Mouse (Mus musculus) heart, postnatal 0 days (tissue): ENCODE measurements around the gene C3ar1. TPM values are rescaled to one million over a fixed set of nuclear protein-coding genes. Genes with fewer than 3 reads are reported as not detected.

ENCODE experiments used
- ATAC-seq: fragments of 200-750 bp; cut with Nextera tagmentation; 2 replicates; pipeline ENCODE4 v1.8.0; 2017; ENCODE audit warnings: low read depth, moderate number of reproducible peaks, moderate library complexity; ENCODE audit not compliant: insufficient read depth
- DNase-seq: peaks from one replicate; pipeline ENCODE4 v3.0.0-alpha.2; 2016; ENCODE audit warnings: low spot score
- H3K27ac ChIP-seq: fragments of 300-500 bp; sonication (generic); 2 replicates; pipeline ENCODE4 v1.5.1; 2014; ENCODE audit warnings: low read depth, mild to moderate bottlenecking
- H3K27me3 ChIP-seq: fragments of 300-500 bp; sonication (generic); 2 replicates; pipeline ENCODE4 v1.6.1; 2014; ENCODE audit warnings: low read length, mixed read lengths; ENCODE audit not compliant: control insufficient read depth, insufficient read depth
- H3K36me3 ChIP-seq: fragments of 300-500 bp; sonication (generic); replicated peaks from 2 replicates; pipeline ENCODE4 v1.6.1; 2014; ENCODE audit warnings: low read length, mixed read lengths; ENCODE audit not compliant: control insufficient read depth, insufficient read depth
- H3K4me1 ChIP-seq: fragments of 300-500 bp; sonication (generic); 2 replicates; pipeline ENCODE4 v1.6.1; 2014; ENCODE audit warnings: antibody characterized with exemption; ENCODE audit not compliant: control insufficient read depth, insufficient read depth
- H3K4me2 ChIP-seq: fragments of 300-500 bp; sonication (generic); 2 replicates; pipeline ENCODE4 v1.6.1; 2014; ENCODE audit warnings: low read depth, mild to moderate bottlenecking, low read length, moderate library complexity
- H3K4me3 ChIP-seq: fragments of 300-500 bp; sonication (generic); 2 replicates; pipeline ENCODE4 v1.5.1; 2014; ENCODE audit warnings: low read depth, low read length
- H3K9ac ChIP-seq: fragments of 300-500 bp; sonication (generic); replicated peaks from 2 replicates; pipeline ENCODE4 v1.6.1; 2014; ENCODE audit warnings: low read depth, low read length, mixed read lengths
- H3K9me3 ChIP-seq: fragments of 300-500 bp; sonication (generic); replicated peaks from 2 replicates; pipeline ENCODE4 v1.6.1; 2016; ENCODE audit warnings: low read length; ENCODE audit not compliant: control insufficient read depth
- CTCF ChIP-seq: IDR thresholded peaks from 2 replicates; pipeline ENCODE4 v1.5.1; 2016; ENCODE audit warnings: antibody characterized with exemption, control low read depth, low read depth
- EP300 ChIP-seq: IDR thresholded peaks from 2 replicates; pipeline ENCODE4 v1.6.1; 2016; ENCODE audit warnings: antibody characterized with exemption, low read depth
- WGBS: fragments of 180-500 bp; shearing (Covaris S2); extraction: QIAGEN DNeasy Blood & Tissue Kit; methylation state at CpG from one replicate; pipeline ENCODE4 v1.1.7; 2014; 5-methylcytosine and 5-hydroxymethylcytosine counted together
- polyA plus RNA-seq: library from polyadenylated mRNA; unstranded; fragments of >200 nt; fragmentation: Nextera tagmentation; extraction: Ambion mirVana; gene quantifications from 2 replicates; pipeline ENCODE4 v1.2.1, GENCODE M21; 2015
- total RNA-seq: library from RNA; depleted of rRNA; stranded (reverse); fragments of >200 nt; gene quantifications from 2 replicates; pipeline ENCODE4 v1.2.3, GENCODE M21; 2014; ENCODE audit warnings: low replicate concordance

C3ar1 gene
- total and polyA plus RNA-seq, 2 experiments from 2014 or later, result 2.3 to 2.9 TPM

- H3K4me2 ChIP-seq, result peak overlapping the region; percentile 72
- H3K36me3 ChIP-seq, result peaks cover 30% of the 10 kb centered on the region
- no peak for TF ChIP-seq EP300
- TF ChIP-seq CTCF, result no peak
- peaks cover 42% of the 10 kb centered on the region for H3K4me1 ChIP-seq
- DNase-seq (peak; percentile 91), ATAC-seq (peak; percentile 92)
- WGBS, result 2% methylated on average over 28 of the region's 29 CpGs
- peak overlapping the region; percentile 47 for H3K9ac ChIP-seq
- no peaks in the 10 kb centered on the region for H3K9me3 ChIP-seq
- peak overlapping the region; percentile 44 for H3K4me3 ChIP-seq
- peak overlapping the region; percentile 83 for H3K27ac ChIP-seq
- no peaks in the 10 kb centered on the region for H3K27me3 ChIP-seq
Measured at GRCm38 (mm10) chr6:122825923-122826742, 29.8 kb downstream of the C3ar1 start.

DNA sequence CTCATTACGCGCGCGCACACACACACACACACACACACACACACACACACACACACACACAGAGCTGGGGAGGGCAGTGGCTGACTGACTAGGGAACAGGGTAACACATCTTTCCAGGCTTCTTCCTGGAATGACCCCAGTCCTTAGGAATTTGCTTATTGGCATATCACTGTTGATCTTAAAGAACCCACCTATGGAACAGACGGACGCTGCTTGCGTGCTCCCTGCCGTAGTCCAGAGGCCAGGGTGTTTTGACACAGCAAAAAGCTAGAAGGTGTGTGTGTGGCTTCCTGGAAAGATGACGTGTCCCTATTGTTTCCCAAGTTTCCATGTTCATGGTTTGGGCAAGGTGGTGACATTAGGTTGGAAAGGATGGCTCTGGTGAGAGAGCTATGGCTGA, 30.8 kb downstream of the C3ar1 start:
- no peaks in the 10 kb centered on the region for H3K9me3 ChIP-seq
- H3K4me3 ChIP-seq, result no peak overlapping the region
- H3K27me3 ChIP-seq, result no peaks in the 10 kb centered on the region
- no peak for DNase-seq
- TF ChIP-seq EP300 (no peak), CTCF (no peak)
- ATAC-seq, result no peak
- H3K4me2 ChIP-seq, result peak overlapping the region; percentile 72; the same call in 1 of the 2 replicates
- peak overlapping the region; percentile 83 for H3K27ac ChIP-seq
- H3K36me3 ChIP-seq, result peaks cover 21% of the 10 kb centered on the region
- H3K9ac ChIP-seq, result no peak overlapping the region
- 75% methylated on average over 8 of the region's 9 CpGs for WGBS
- peaks cover 49% of the 10 kb centered on the region for H3K4me1 ChIP-seq

DNA sequence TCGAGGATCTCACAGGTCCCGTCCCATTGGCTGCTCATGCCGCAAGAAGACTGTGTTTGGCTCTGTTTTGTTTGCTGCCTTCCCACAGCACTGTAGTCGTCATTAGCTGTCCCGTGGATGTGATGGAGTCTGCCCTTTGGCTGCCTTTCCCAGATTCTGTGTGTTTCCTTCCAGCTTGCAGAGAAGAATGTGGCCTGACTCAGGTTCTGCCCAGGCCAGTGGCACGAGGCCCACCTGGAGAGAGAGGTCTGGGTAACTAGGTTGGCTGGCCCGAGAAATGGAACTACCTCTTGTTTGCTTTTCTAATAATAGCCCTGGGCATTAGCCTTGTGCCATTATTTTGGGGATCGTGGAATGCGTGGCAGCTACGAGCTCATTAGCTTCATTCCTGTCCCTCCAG, 31.9 kb downstream of the C3ar1 start:
- ATAC-seq, result no peak
- peak; percentile 36 for DNase-seq
- H3K27me3 ChIP-seq, result no peaks in the 10 kb centered on the region
- H3K9ac ChIP-seq, result no peak overlapping the region
- TF ChIP-seq CTCF, result no peak
- TF ChIP-seq EP300, result no peak
- peaks cover 49% of the 10 kb centered on the region for H3K4me1 ChIP-seq
- H3K4me2 ChIP-seq, result peak overlapping the region; percentile 29
- no peak overlapping the region for H3K4me3 ChIP-seq
- WGBS, result 35% methylated on average over 10 of the region's 10 CpGs
- peak overlapping the region; percentile 83 for H3K27ac ChIP-seq
- H3K36me3 ChIP-seq, result peaks cover 11% of the 10 kb centered on the region
- H3K9me3 ChIP-seq, result no peaks in the 10 kb centered on the region

DNA sequence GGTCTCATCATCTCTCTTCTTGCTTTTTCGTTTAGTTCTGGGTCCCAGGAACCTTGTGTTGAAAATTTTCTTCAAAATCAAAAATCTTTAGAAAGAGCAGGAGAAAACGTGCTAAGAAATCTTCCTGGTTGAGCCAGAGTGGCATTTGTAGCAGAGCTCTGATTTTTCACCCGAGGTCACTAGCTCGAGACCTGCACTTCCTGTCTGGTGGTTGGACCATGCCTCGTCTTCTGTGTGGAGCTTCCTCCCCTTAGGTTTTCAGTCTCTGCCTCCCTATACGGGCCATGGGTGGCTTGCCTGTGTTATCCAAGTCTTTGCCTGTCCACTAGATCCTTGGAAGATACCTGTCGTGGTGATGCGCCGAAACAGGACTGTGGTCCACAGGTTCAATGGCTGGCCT, 34.1 kb downstream of the C3ar1 start:
- H3K4me2 ChIP-seq, result peak overlapping the region; percentile 84
- H3K27me3 ChIP-seq, result no peaks in the 10 kb centered on the region
- no peak overlapping the region for H3K9ac ChIP-seq
- H3K4me3 ChIP-seq, result no peak overlapping the region
- no peaks in the 10 kb centered on the region for H3K36me3 ChIP-seq
- H3K4me1 ChIP-seq, result peaks cover 44% of the 10 kb centered on the region
- no peak for ATAC-seq
- no peaks in the 10 kb centered on the region for H3K9me3 ChIP-seq
- H3K27ac ChIP-seq, result no peak overlapping the region
- TF ChIP-seq EP300 (no peak), CTCF (no peak)
- WGBS, result 65% methylated on average over 9 of the region's 9 CpGs
- no peak for DNase-seq

GRCm38 (mm10) chr6:122820799-122821650, 34.9 kb downstream of the C3ar1 start:
- peak overlapping the region; percentile 97 for H3K9ac ChIP-seq
- H3K9me3 ChIP-seq, result no peaks in the 10 kb centered on the region
- no peak overlapping the region for H3K27ac ChIP-seq
- peak overlapping the region; percentile 85 for H3K4me3 ChIP-seq
- H3K4me2 ChIP-seq, result peak overlapping the region; percentile 84
- TF ChIP-seq CTCF, result no peak
- no peak for TF ChIP-seq EP300
- no peaks in the 10 kb centered on the region for H3K36me3 ChIP-seq
- 21% methylated on average over 15 of the region's 15 CpGs for WGBS
- no peaks in the 10 kb centered on the region for H3K27me3 ChIP-seq
- ATAC-seq (no peak), DNase-seq (no peak)
- peaks cover 39% of the 10 kb centered on the region for H3K4me1 ChIP-seq
